Mouse (Mus musculus) cerebellum, adult (tissue): ENCODE results near the gene Ifnar1.

Experiments used
- ATAC-seq: cut with Nextera tagmentation; 2 replicates; pipeline ENCODE4 v1.9.2; 2017; ENCODE audit warnings: mild to moderate bottlenecking, moderate library complexity, mixed read lengths; ENCODE audit not compliant: insufficient number of reproducible peaks, low FRiP score, low TSS enrichment

The Ifnar1 gene

DNA sequence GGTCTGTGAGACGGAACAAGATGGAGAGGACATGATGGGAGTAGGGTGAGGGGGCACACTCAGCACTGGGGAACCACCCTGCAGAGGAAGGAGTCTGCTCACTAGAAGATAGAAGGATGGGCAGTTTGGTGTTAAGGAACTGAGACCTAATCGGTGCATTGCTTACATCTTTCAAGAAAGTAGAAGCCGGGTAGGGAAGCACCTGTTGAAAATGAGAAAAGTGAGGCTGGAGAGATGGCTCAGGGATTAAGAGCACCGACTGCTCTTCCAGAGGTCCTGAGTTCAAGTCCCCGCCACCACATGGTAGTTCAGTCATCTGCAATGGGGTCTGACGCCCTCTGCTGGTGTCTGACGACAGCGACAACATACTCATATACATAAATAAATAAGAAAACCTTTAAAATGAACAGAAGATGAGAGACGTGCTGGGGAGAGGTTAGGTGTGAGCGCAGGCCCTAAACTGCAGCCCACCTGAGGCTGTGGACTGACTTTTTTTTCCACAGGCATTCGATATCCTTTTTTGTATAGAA is 25.1 kb upstream of the Ifnar1 start:
- no peak for ATAC-seq

DNA sequence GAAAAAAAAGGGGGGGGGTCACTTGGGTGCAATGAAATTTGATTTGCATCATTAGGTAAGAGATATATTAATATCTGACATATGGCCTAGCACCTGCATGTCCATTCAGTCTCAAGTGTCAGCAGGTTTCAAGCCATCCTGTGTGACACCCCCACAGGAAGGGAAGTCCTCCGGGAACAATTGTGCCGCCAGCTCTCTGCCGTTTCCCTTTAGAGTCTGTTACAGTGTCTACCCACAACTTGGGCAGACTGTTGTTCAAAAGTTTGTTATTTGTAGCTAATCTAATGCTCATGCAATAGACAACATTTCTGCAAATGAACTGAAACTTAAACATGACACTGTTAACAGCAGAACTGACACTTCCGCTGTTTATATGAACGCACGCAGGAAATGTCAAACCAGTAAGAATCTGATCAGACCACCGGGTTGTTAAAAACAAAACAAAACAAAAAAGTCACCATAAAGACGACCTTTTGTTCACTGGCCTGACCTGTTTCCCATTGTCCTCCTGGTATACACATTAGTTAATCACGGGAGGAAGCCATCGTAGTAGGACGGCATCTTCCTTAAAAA is 23.9 kb upstream of the Ifnar1 start:
- ATAC-seq: no peak

DNA sequence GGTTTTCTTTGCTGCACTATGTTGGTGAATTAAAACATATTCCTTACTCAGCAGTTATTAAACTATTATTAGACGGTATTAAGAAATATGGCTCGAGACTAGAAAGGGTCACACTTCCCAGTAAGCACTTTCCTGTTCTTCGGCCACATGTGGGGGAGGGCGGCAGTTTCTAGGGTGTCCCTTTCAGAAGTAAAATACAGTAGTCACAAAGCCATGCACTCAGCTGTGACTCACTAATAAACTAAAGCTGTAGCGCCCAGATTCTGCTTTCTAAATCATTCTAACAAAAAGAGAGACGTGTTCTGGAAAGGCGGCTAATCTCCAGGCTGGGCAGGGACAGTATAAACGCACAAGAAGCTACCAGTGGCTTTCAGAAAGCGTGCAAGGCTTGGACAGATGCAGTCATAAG is 23.3 kb upstream of the Ifnar1 start:
- ATAC-seq: no peak

DNA sequence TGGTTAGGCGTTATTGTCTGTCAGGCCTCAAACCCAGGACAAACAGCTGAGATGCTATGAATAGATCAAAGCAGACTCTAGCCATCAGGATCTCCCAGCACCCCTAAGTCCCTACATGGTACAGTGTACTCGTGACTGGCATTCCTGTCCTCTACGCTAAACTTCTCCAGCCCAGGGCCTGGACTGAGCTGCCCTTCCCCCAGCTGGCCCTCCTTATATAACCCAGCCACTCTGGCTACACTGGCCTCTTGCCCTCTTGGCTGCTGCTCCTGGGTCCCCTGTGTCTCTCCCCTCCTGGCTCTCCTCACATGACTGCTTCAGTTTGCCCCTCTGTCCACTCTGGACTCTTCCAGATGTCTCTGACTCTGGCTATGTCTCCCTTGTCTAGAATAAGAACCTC is 22.4 kb upstream of the Ifnar1 start:
- ATAC-seq: no peak

DNA sequence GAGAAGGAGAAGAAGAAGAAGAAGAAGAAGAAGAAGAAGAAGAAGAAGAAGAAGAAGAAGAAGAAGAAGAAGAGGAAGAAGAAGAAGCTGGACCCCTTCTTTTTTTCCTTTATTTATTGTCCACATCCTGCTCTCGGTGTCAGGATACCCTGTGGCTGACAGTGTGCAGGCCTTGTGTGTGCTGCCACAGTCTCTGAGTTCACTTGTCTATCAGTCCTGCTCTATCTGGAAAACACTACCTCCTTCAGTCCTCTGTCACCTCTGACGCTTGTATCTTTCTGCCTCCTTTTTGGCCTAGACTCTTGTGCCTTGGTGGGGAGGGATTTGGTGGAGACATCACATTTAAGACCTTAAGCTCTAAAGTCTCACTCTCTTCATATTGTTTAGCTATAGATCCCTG is 21.6 kb upstream of the Ifnar1 start:
- ATAC-seq: no peak

DNA sequence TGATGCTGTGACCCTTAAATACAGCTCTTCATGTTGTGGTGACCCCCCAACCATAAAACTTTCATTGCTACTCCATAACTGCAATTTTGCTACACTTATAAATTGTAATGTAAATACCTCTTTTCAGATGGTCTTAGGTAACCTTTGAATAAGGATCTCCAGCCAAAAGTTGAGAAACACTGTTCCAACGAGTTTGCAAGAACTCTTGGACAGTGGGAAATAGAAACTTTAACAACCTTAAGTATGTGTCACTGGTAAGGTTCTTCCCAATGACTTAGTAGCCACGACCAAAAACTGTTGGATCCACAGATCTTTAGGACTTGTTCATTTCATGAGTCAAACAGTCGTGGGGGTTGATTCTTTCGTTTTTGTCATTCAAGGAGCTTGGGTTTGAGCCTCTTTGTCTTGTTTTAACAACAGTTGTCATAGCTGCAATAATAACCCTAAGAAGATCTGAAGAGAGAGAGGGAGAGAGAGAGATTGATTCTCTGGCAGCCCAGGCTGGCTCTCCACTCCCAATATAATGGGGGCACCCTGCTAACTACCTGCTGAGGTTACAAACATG is 21.1 kb upstream of the Ifnar1 start:
- no peak for ATAC-seq

DNA sequence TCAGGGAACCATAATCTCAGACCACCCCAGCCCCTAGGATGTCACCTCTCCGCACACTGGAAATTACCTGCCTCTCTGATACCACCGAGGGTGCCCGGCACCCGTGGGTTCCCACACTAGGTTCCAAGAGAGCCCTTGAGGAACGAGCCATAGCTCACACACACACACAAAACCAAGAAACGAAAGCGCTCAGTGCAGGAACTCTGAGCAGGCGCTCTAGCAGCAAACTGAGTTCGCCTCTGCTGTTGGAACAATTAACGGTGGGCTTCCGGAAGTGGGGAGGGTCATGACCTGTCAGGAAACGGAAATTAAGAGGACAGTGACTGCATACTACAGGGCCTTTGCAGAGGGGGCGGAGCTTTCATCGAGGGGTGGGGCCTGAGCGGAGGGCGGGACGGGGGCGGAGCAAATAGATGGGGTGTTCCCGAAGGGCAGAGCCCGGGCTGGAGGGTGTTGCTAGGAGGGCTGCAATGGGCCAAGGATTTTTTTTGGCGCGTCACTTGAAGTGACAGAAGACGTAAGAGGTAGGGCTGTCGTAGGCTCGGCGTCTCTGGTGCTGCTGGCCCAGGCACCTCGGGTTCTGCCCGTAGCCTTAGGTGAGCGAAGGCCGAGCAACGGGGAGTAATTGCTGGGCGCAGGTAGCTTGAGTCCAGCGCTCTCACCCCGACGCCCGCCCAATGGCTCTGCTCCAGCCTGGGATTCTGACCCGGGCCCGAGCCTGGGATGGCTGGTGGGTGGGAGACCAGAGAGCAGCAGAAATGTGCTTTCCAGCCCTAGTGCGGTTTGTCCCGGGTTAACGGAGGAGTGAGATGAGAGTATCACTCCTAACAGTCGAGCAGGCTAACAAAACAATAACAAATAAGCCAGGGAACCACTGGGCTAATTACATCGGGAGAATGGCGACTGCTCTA is 20.2 kb upstream of the Ifnar1 start:
- peak; percentile 90 for ATAC-seq

DNA sequence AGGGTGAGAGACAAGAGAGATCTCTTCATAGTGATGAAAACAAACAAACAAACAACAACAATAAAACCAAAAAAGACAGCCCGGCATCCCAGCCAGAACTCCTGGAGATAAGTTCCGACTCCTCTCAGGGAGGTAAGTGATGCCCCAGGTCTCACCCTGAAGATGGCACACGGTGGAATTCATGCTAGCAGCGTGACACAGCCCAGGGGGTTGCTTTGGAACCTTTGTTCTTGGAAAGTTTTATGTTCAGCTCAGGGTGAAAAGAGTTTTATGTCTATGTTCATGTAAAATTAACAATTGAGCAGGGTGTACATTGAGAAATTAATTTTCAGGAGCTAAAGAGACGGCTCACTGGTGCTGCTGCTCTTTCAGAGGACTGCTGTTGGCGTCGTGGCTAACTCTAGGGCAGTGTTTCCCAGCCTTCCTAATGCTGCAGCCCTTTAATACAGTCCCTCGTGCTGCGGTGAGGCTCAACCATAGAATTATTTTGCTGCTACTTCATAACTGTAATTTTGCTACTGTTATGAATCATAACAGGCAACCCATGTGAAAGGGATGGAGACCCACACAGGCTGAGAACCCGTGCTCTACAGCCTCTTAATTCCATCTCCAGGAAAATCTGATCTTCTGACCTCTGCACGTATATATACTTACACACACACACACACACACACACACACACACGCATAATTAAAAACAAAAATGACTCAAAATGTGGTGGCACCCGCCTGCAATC is 19.4 kb upstream of the Ifnar1 start:
- ATAC-seq: no peak

DNA sequence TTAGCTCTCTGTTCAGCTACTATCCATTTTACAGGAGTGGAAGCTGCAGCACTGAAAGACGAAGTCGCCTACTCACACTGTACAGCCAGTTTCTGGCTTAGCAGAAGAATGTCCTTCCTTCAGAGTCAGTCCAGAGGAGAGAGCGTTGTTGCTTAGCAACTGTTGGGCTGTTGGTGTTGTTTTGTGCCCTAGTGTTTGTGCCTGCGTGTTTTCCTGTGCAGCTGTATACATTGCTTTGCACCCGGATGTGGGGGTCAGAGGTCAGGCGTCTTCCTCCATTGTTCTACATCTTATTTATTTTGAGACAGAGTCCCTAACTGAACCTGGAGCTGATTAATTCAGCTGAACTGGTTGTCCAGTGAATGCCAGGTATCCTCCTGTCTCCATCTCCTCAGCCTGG is 18.5 kb upstream of the Ifnar1 start:
- no peak for ATAC-seq

DNA sequence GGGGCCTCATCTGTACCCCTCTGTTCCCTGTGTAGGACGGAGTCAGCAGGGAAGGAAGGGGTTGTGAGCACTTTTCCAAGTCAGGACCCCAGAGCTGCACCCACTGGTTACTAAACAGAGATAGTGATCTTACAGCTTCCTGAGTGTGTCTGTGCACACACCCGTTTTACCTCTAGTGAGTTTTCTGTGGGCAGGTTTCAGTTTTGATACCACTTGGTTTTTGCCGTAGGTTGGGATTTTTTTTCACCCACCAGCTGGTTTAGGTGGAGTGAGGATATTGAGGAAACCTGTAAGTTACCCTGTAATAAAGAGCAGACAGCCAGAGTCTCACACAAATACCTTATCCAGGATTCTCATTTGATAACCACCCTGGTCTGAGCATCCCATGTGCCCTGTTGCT is 14.6 kb upstream of the Ifnar1 start:
- no peak for ATAC-seq

DNA sequence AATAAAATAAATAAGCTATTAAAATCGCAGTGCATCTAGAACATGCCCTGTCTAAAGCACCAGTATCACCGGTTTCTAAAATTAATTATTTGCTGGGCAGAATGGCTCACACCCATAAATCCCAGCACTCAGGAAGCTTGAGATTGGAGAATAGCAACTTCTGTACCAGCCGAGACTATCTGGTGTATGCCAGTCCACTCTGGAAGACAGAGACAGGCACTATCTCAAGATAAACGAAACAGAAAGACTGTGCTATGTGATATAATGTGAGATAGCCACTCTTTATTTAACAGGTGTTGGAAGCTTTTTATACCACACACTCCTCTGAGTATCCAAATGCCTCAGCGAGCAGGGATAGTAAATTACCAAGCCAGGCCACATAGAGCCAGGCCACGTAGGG is 13.6 kb upstream of the Ifnar1 start:
- no peak for ATAC-seq

DNA sequence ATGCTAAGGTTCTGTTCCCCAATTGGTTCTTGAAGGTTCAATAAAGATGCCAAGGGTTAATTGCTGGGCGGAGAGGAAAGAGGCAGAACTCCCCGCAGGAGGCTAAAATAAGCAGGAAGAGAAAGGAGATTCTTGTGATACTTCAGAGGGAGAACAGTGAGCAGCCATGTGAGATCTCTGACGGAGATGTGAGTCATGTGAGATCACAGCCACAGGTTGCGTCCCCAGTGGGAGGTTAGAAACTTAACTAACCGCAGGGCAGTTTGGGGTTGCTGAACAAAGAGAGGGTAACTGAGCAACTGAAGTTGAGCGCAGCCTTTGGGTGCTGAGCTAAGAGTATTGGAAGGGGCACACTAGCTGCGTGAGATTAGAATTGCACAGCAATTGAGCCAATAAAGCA is 9.3 kb upstream of the Ifnar1 start:
- no peak for ATAC-seq

DNA sequence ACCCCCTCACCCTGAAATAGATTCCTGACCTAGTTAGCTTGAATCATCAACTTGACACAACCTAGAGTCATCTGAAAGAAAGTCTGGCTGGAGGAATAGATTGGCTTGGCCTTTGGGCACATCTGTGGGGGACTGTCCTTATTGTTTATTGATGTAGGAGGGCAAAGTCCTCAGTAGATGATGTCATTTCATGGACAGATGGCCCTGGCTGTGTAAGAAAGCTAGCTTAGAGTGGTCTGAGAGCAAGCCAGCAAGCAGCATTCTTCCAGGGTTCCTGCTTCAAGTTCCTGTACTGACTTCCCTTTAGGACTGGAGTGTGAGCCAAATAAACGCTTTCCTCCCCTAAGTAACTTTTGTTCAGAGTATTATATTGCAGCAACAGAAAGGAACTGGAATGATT is 7.0 kb upstream of the Ifnar1 start:
- ATAC-seq: no peak

DNA sequence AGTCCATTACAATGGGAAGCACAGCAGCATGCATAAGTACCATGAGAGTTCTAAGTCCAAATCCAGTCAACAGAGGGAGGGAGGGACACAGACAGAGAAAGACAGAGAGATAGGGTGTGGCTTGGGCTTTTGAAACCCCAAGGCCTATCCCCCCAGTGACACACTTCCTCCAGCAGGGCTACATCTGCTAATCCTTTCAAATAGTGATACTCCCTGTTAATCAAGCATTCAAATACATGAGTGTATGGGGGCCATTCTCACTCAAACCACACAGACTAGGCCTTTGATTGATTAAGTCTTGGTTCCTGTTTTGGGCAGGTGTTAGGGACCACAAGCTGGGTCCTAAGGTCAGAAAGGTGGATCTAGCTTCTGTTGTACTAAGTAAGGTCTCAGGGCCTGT is 4.5 kb upstream of the Ifnar1 start:
- ATAC-seq: no peak

DNA sequence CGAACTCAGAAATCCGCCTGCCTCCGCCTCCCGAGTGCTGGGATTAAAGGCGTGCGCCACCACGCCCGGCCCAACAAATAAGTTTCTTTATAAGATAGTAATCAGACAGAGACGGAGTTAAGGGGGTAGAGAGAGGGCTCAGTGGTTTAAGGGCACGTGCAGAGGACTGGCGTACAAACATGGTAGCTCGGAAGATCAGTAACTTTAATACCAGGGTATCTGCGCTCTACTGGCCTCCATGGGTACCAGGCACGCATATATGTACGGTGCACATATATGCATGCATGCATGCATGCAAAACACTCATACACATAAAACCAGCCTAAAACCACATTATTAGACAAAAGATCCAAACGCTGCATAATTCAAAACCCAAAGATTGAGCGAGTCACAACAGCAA is 651 bp upstream of the Ifnar1 start:
- ATAC-seq: peak; percentile 50; the same call in 1 of the 2 replicates

DNA sequence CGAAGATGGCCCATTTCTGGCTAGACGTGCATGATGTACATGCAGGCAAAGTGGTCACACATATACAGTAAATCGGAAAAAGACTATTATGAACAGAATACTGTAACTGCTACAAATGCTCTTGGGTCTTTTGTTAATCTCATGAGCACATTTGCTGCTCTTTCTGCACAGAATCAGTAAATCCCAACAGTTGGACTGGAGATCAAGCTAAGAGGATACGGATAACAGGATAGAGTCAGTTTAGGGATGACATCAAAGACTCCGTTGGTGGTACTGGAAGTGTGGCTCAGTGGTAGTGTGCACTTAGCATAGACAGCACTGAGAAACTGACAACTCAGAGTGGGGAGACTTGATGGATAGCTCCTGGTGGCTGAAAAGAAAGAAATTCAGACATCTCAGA is 803 bp downstream of the Ifnar1 start:
- no peak for ATAC-seq

DNA sequence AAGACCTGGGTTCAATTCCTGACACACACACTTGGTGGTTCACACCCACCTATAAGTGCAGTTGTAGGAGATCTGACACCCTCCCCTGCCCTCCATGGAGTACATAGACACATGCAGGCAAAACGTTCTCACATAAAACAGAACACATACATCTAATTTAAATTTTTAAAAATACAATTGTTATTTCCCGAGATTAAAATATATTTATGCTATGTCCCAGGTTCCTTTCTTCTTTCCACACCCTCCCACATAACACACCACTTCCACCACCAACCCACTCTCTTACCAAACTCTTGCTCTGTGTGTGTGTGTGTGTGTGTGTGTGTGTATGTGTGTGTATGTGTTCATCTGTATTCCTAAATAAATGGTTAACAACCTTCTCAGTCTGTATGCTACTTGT is 3.0 kb downstream of the Ifnar1 start:
- no peak for ATAC-seq

DNA sequence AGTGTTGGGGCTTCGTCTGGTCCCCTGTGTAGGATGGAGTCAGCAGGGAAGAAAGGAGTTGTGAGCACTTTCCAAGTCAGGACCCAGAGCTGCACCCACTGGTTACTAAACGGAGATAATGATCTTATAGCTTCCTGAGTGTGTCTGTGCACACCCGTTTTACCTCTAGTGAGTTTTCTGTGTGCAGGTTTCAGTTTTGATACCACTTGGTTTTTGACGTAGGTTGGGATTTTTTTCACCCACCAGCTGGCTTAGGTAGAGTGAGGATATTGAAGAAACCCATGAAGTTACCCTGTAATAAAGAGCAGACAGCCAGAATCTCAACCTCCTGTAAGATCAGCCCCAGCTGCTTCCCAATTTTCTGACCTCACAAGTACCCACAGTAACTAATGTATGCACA is 5.9 kb downstream of the Ifnar1 start:
- ATAC-seq: no peak

DNA sequence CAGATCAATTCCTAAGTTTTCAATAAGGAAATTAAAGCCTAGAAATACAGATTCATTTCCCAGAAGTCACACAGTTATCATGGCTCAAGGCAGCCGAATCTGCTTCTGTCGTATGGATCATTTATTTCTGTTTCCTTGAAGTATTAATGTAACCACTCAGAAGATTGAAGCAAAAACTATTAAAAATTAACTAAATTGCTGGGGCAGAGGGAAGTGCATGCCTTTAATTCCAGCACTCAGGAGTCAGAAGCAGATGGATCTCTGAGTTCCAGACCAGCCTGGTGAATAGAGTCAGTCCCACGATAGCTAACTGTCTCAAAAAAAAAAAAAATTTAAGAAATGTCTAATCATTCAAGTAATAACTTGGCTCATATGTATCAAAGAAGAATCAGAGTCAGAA is 6.4 kb downstream of the Ifnar1 start:
- no peak for ATAC-seq

DNA sequence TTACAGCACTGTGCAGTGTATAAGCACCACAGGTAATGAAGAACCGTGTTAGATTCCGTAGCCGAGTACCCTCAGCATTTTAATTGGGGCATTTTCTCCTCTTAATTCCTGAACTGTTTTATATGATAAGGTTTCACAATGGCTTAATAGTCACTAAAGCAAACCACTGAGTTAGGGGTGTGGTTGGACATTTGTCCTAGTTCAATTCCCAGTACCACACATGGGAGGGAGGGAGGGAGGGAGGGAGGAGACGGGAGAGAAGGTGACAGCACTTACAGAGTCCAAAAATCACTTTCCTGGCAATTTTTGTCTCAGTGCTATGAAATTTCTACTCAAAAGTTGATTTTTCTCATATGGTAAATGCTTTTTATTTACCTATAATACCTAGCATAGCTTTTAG is 10.5 kb downstream of the Ifnar1 start:
- ATAC-seq: no peak

DNA sequence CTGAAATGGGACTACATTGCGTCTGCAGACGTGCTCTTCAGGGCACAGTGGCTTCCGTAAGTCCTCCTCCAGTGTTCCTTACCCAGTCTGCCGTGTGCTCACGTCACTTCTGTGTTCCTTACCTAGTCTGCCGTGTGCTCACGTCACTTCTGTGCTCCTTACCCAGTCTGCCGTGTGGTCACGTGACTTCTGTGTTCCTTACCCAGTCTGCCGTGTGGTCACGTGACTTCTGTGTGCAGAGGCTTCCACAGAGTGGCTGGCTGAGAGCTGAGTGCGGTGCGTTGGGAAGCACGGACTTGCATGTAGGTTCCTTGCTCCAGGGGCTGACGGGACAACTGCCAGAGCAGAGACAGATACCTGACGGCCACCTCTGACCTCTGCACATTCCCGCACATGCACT is 11.2 kb downstream of the Ifnar1 start:
- ATAC-seq: no peak
